Mouse (Mus musculus) C2C12 (cell line): ENCODE data around the gene Eomes.

Experiments used
- CEBPB ChIP-seq: IDR thresholded peaks from one replicate; pipeline ENCODE4 v1.6.1; 2011; ENCODE audit warnings: low read depth, mild to moderate bottlenecking, control low read depth, moderate library complexity
- CTCF ChIP-seq: IDR thresholded peaks from one replicate; pipeline ENCODE4 v1.5.1; 2011; ENCODE audit not compliant: control insufficient read depth, insufficient read depth, insufficient read length
- MYOG ChIP-seq: IDR thresholded peaks from one replicate; pipeline ENCODE4 v1.6.1; 2011; ENCODE audit not compliant: control insufficient read depth, insufficient read length; ENCODE audit errors: extremely low read depth

DNA sequence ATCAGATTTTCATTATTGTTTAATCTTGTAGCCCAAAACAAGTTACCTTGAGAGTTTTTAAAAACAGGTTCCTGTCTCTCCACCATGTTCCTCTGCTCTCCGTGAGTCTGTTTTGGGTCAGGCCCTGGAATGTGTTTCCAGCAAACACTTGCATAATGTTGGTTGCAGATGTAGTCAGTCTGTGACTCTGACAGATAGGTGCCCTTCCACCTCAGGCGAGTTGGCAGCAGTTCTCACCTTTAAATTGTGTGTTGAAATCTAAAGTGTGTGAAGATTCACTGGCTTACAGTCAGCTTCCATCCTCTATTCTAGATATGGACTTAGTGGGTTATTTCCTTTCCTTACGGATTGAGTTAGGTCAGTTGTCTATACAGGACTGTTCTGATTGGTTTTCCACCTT, 51.8 kb downstream of the Eomes start:
- TF ChIP-seq CTCF (no peak), CEBPB (no peak), MYOG (no peak)
